Mouse (Mus musculus) embryo, embryonic 10 days (tissue): ENCODE results near the gene Cdh7.
A peak's percentile ranks its signal among the peaks of the same experiment; 100 is the strongest.
"Not testable (repeated sequence)": the region's sequence is repeated elsewhere in the genome, so short reads cannot be mapped to it uniquely, and the experiment has no call there.

Experiments
- DNase-seq: peaks from one replicate; pipeline ENCODE4 v3.0.0-alpha.2; 2015; ENCODE audit warnings: low spot score

Cdh7 gene

DNA sequence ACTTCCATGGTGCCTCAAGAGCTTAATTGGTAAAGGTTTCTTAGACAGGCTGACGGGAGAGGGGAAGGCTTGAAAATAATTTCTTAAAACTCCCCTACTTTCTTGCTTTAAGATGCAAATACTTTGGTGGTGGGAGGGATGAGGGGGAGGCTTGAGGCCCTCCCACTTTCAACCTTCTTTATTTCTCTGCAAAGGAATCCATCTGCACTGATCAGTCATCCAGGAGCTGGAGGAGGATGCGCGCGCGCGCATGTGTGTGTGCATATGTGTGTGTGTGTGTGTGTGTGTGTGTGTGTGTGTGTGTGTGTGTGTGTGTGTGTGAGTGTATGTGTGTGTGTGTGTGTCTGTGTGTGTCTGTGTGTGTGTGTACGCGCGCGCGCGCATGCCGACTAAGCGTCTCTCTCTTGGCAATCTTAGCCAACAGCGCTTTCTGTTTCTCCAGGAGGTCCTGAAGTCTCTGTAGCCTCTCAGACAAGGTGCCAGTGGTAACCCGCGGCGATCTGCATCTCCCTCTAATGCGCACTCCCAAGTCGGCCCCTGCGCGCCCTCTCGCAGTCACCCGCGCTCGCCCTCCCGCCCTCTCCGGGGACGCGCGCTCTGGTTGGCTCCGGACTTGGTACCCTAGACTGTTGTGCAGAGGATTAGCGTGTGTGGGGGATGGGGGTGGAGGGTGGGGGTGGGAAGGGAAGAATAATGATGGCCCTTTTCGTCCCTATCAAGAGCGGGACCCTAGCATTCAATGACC, at the start of gene Cdh7:
TSS of gene Cdh7 (plus strand) at position 368 of the 745 bp plus-strand sequence.
- peak; percentile 76 for DNase-seq

DNA sequence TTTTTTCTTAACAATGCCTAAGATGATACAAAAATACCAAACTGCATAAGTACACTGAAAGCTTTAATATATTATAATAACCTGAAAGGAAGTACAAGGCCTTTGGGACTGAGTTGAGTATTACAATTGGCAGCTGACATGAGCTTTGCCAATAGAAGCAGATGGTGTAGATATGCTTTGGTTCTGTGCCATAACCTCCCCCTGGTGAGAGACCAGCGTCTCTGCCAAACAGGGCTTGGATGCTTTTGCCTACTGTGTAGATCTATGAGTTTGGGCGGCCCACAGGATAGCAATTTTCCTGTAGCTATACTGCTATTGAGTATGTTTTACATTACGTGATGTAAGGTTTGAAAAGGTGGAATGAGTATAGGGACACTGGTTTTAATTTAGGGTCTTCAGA, 49.6 kb upstream of the Cdh7 start:
- DNase-seq, result no peak

- no peak for DNase-seq
Observed at GRCm38 (mm10) chr1:109948571-109948970, 33.7 kb upstream of the Cdh7 start.

DNA sequence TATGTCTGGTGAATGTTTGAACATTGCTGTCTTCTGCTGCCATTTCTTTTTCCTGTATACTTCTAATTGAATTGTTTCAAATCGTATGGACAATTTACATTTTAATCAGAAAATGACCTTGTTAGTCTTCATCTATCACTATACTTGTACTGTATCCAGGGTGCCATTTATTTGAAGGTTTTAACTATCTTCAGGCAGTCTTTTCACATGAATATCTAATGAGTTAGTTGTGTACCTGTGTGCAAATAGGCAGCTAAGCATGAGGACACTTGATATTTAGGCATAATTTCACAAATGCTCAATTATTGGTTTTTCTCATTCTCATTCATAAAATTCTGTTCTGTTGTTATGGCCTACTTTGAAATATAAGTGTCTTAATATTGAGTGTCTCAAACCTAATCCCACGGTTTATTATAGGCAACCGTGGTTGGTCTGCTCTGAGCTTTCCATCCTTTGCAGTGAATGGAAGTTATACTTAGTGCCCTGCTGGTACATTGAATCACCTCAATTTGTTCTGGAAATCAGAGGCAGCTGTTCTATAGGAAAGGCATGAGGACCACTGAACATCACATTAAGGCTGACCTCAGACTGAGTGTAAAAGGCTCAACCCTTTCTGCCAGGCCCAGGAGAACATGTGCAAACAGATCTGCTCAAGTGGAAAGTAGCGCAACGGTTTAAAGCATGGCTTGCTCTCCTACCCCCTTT, 10.4 kb upstream of the Cdh7 start:
- DNase-seq, result peak; percentile 38

- no peak for DNase-seq
Observed at GRCm38 (mm10) chr1:109972426-109973015, 9.7 kb upstream of the Cdh7 start.

- peak; percentile 14 for DNase-seq
Observed at GRCm38 (mm10) chr1:109982809-109983536, 742 bp downstream of the Cdh7 start.

GRCm38 (mm10) chr1:109983537-109983912, 1.3 kb downstream of the Cdh7 start:
- no peak for DNase-seq

DNA sequence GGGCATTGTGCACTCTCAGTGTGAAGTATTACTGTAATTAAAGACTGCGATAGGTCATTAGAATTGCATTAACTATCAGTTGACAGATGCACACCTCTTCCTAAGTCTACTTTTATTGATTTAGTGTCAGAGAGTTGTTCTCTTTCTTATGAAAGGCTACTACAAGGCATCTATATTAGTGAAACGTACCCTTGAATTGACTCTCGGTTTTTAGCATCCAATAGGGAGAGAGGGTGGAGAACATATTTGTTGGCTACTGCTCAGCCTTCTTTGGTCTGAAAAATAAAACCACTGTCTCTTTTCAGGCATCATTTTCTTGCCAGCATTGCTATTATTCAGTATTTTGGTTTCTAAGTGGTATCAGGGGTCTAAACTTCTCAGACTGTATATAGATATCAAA, 2.5 kb downstream of the Cdh7 start:
- no peak for DNase-seq

- peak; percentile 73 for DNase-seq
Observed at GRCm38 (mm10) chr1:109985468-109985867, 3.2 kb downstream of the Cdh7 start.

- no peak for DNase-seq
Observed at GRCm38 (mm10) chr1:109989541-109989940, 7.3 kb downstream of the Cdh7 start.

DNA sequence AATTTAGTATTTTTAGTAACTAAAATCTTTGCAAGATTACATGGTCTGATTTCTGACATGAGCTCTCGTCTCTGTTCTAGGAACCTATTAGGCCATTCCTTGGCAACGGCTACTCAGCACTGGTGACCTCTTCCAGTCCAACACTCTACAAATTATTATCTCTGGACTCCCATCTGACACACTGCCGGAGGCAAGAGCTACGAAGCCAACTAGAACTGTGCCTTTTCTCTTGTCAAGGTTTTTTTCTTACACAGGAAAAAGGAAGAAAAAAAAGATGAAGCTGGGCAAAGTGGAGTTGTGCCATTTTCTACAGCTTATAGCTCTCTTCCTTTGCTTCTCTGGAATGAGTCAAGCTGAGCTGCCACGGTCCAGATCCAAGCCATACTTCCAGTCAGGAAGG, 11.7 kb downstream of the Cdh7 start:
- DNase-seq, result no peak

DNA sequence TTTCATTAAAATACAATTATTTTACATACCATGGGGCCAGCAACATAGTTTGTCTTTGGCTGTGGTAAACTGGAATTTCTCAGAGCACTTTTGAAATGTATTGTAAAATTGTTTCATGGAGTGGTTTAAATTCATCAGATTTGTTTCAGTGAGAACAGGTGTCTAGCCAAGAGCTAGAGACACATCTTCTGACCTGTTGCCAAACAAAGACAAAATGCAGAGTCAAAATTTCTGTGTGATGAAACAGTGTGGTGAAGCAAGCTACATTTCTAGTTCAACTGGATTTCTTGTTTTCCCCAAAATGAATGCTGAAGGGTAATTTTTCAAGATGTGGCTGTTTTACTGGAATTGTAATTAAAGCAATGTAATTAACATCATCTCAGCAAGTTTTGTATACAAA, 22.2 kb downstream of the Cdh7 start:
- DNase-seq, result no peak

DNA sequence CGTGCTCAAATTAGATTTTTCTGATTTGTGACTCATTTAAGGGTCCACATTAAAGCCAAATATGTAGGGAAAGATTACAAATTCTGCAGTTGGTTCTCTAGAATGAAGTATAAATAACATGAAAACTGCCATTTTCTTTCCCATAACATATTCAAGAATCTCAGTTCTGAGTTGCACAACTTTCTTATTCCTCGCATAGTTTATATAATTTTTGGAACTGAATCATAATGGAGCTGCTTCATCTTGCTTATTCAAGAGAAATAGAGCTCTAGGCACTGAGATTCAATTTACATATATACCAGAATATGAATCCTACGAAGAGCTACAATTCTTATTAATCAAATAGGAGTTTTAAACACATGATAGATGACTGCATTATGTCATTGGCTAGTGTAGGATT, 22.8 kb downstream of the Cdh7 start:
- DNase-seq, result no peak

- DNase-seq, result no peak
Observed at GRCm38 (mm10) chr1:110012153-110012552, 29.9 kb downstream of the Cdh7 start.

- no peak for DNase-seq
Observed at GRCm38 (mm10) chr1:110056317-110056716, 74.1 kb downstream of the Cdh7 start.

GRCm38 (mm10) chr1:110067405-110067804, 85.2 kb downstream of the Cdh7 start:
- no peak for DNase-seq

GRCm38 (mm10) chr1:110078471-110078870, 96.2 kb downstream of the Cdh7 start:
- DNase-seq, result no peak

DNA sequence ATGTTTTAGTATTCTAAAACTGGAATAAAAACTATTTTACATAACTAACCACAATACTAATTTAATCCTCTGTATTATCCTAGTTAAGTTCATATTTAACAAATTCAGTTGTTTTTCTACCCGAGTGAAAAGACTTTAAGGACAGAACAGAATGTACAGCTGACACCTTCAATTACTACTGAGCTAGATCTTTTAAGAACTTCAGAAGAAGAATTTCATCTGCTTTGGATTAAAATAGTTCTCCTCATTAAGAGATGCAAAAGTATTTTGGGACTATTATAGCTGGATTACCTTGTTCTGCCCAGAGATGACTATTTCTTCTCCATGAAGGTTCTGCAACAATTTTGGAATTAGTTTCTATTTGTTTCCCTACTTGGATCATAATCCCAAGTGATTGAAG, 135.8 kb downstream of the Cdh7 start:
- DNase-seq, result no peak

- peak; percentile 8 for DNase-seq
Observed at GRCm38 (mm10) chr1:110118862-110119261, 136.6 kb downstream of the Cdh7 start.

GRCm38 (mm10) chr1:110171459-110171858, 189.2 kb downstream of the Cdh7 start:
- DNase-seq, result not testable (repeated sequence)
